Mouse (Mus musculus): ENCODE data around the gene Ly6g6e. TPM values are rescaled to one million over a fixed set of nuclear protein-coding genes. Genes with fewer than 3 reads are reported as not detected.
"Not testable (repeated sequence)": the region's sequence is repeated elsewhere in the genome, so short reads cannot be mapped to it uniquely, and the experiment has no call there.

The Ly6g6e gene
- polyA plus RNA-seq, 1 experiment: 1.3 TPM

- peaks cover 35% of the 10 kb centered on the region for H3K36me3 ChIP-seq (ENCODE audit: control insufficient read depth, insufficient read depth, low read length)
- WGBS: under 1% methylated on average over 33 of the region's 33 CpGs
- TF ChIP-seq POLR2A (IDR thresholded peaks at IDR 0.05; ENCODE audit: low read depth, low read length) (no peak), CTCF (IDR thresholded peaks at IDR 0.05; ENCODE audit: extremely low read depth, insufficient read length, insufficient replicate concordance, low read depth, low read length) (no peak)
Measured at GRCm38 (mm10) chr17:35120745-35121142, 44.0 kb downstream of the Ly6g6e start.

GRCm38 (mm10) chr17:35121143-35121799 lies 44.6 kb downstream of the Ly6g6e start, which contains the start of gene Gpank1:
Gene Gpank1, plus strand, starts transcription at chr17:35121455.
- TF ChIP-seq POLR2A (IDR thresholded peaks at IDR 0.05; ENCODE audit: low read depth, low read length): peak; percentile 49
- TF ChIP-seq CTCF (IDR thresholded peaks at IDR 0.05; ENCODE audit: extremely low read depth, insufficient read length, insufficient replicate concordance, low read depth, low read length): no peak
- H3K4me3 ChIP-seq (ENCODE audit: low read depth, low read length): peak within 1 kb of the TSS; percentile 91
- peaks cover 30% of the 10 kb centered on the region for H3K36me3 ChIP-seq (ENCODE audit: control insufficient read depth, insufficient read depth, low read length)
- H3K27ac ChIP-seq (ENCODE audit: insufficient read depth, low read depth, low read length): peak within 1 kb of the TSS; percentile 90
- WGBS: under 1% methylated on average over 50 of the region's 50 CpGs
- no peaks in the 10 kb centered on the region for H3K27me3 ChIP-seq (ENCODE audit: control insufficient read depth, insufficient read depth, low read length)
- H3K4me1 ChIP-seq (ENCODE audit: control insufficient read depth, insufficient read depth, insufficient read length, low read length): peaks cover 9% of the 10 kb centered on the region; the same call in 1 of the 2 replicates

More at GRCm38 (mm10) chr17:35120745-35121142, 44.0 kb downstream of the Ly6g6e start:
- Histone ChIP-seq H3K27ac (ENCODE audit: insufficient read depth, low read depth, low read length) (peak overlapping the region; percentile 36; the same call in 1 of the 2 replicates), H3K27me3 (ENCODE audit: control insufficient read depth, insufficient read depth, low read length) (no peaks in the 10 kb centered on the region), H3K4me3 (ENCODE audit: low read depth, low read length) (peak overlapping the region; percentile 90), H3K4me1 (ENCODE audit: control insufficient read depth, insufficient read depth, insufficient read length, low read length) (peaks cover 9% of the 10 kb centered on the region; the same call in 1 of the 2 replicates)

GRCm38 (mm10) chr17:35121871-35122303 lies 45.2 kb downstream of the Ly6g6e start, which contains the start of gene Csnk2b:
Gene Csnk2b, minus strand, starts transcription at chr17:35122053.
- peaks cover 26% of the 10 kb centered on the region for H3K36me3 ChIP-seq (ENCODE audit: control insufficient read depth, insufficient read depth, low read length)
- WGBS: 1% methylated on average over 19 of the region's 19 CpGs
- H3K27me3 ChIP-seq (ENCODE audit: control insufficient read depth, insufficient read depth, low read length): no peaks in the 10 kb centered on the region
- TF ChIP-seq CTCF (IDR thresholded peaks at IDR 0.05; ENCODE audit: extremely low read depth, insufficient read length, insufficient replicate concordance, low read depth, low read length): no peak
- no peak for TF ChIP-seq POLR2A (IDR thresholded peaks at IDR 0.05; ENCODE audit: low read depth, low read length)
- H3K4me3 ChIP-seq (ENCODE audit: low read depth, low read length): peak within 1 kb of the TSS; percentile 91
- H3K27ac ChIP-seq (ENCODE audit: insufficient read depth, low read depth, low read length): peak within 1 kb of the TSS; percentile 90
- H3K4me1 ChIP-seq (ENCODE audit: control insufficient read depth, insufficient read depth, insufficient read length, low read length): peaks cover 9% of the 10 kb centered on the region; the same call in 1 of the 2 replicates

DNA sequence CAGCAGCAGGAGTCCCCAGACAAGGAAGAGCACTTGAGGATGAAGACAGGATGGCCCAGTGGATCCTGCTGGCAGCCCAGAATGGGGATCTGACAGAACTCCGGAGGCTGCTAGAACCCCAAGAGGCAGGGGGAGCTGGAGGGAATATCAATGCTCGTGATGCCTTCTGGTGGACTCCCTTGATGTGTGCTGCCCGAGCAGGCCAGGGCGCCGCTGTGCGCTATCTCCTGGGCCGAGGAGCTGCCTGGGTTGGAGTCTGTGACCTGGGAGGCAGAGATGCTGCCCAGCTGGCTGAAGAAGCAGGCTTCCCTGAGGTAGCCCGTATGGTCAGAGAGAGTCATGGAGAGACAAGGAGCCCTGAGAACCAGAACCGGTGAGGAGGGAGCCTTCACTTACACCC lies 46.6 kb downstream of the Ly6g6e start:
- not testable (repeated sequence) for H3K27ac ChIP-seq (ENCODE audit: insufficient read depth, low read depth, low read length); H3K4me3 ChIP-seq (ENCODE audit: low read depth, low read length); H3K27me3 ChIP-seq (ENCODE audit: control insufficient read depth, insufficient read depth, low read length)
- H3K36me3 ChIP-seq (ENCODE audit: control insufficient read depth, insufficient read depth, low read length): peaks cover 21% of the 10 kb centered on the region
- 92% methylated on average over 9 of the region's 9 CpGs for WGBS
- peaks cover 17% of the 10 kb centered on the region for H3K4me1 ChIP-seq (ENCODE audit: control insufficient read depth, insufficient read depth, insufficient read length, low read length)

GRCm38 (mm10) chr17:35124261-35124896 lies 47.7 kb downstream of the Ly6g6e start:
- not testable (repeated sequence) for H3K4me3 ChIP-seq (ENCODE audit: low read depth, low read length); H3K27me3 ChIP-seq (ENCODE audit: control insufficient read depth, insufficient read depth, low read length)
- WGBS: 45% methylated on average over 12 of the region's 12 CpGs
- Histone ChIP-seq H3K27ac (ENCODE audit: insufficient read depth, low read depth, low read length) (peak overlapping the region; percentile 91), H3K36me3 (ENCODE audit: control insufficient read depth, insufficient read depth, low read length) (peaks cover 18% of the 10 kb centered on the region), H3K4me1 (ENCODE audit: control insufficient read depth, insufficient read depth, insufficient read length, low read length) (peaks cover 17% of the 10 kb centered on the region)

- no peaks in the 10 kb centered on the region for H3K27me3 ChIP-seq (ENCODE audit: control insufficient read depth, insufficient read depth, low read length)
- H3K4me1 ChIP-seq (ENCODE audit: control insufficient read depth, insufficient read depth, insufficient read length, low read length): peaks cover 17% of the 10 kb centered on the region
- H3K27ac ChIP-seq (ENCODE audit: insufficient read depth, low read depth, low read length): peak overlapping the region; percentile 91
- H3K36me3 ChIP-seq (ENCODE audit: control insufficient read depth, insufficient read depth, low read length): peaks cover 16% of the 10 kb centered on the region
- TF ChIP-seq POLR2A (IDR thresholded peaks at IDR 0.05; ENCODE audit: low read depth, low read length) (no peak), CTCF (IDR thresholded peaks at IDR 0.05; ENCODE audit: extremely low read depth, insufficient read length, insufficient replicate concordance, low read depth, low read length) (no peak)
- no peak overlapping the region for H3K4me3 ChIP-seq (ENCODE audit: low read depth, low read length)
- WGBS: 90% methylated on average over 1 of the region's 1 CpGs
Measured at GRCm38 (mm10) chr17:35125081-35125480, 48.4 kb downstream of the Ly6g6e start.

GRCm38 (mm10) chr17:35125578-35125977 lies 48.9 kb downstream of the Ly6g6e start:
- peak overlapping the region; percentile 91 for H3K27ac ChIP-seq (ENCODE audit: insufficient read depth, low read depth, low read length)
- 12% methylated on average over 6 of the region's 6 CpGs for whole genome bisulfite sequencing
- H3K36me3 ChIP-seq (ENCODE audit: control insufficient read depth, insufficient read depth, low read length): peaks cover 19% of the 10 kb centered on the region
- H3K27me3 ChIP-seq (ENCODE audit: control insufficient read depth, insufficient read depth, low read length): no peaks in the 10 kb centered on the region
- H3K4me1 ChIP-seq (ENCODE audit: control insufficient read depth, insufficient read depth, insufficient read length, low read length): peaks cover 17% of the 10 kb centered on the region
- TF ChIP-seq POLR2A (IDR thresholded peaks at IDR 0.05; ENCODE audit: low read depth, low read length): no peak
- no peak for TF ChIP-seq CTCF (IDR thresholded peaks at IDR 0.05; ENCODE audit: extremely low read depth, insufficient read length, insufficient replicate concordance, low read depth, low read length)
- H3K4me3 ChIP-seq (ENCODE audit: low read depth, low read length): peak overlapping the region; percentile 77

Measured in small intestine, adult 2 months (tissue).